Mouse (Mus musculus) megakaryocyte, embryonic 14.5 days (primary cell): ENCODE results near the gene Mvd.

Experiments used
- FLI1 ChIP-seq: IDR thresholded peaks from 2 replicates; pipeline ENCODE4 v1.6.1; 2012; ENCODE audit warnings: low read length, inconsistent platforms, mixed read lengths
- GATA1 ChIP-seq: IDR thresholded peaks from 3 replicates; pipeline ENCODE4 v1.6.1; 2012; ENCODE audit warnings: mixed read lengths, low read length, inconsistent platforms, borderline replicate concordance

- TF ChIP-seq GATA1 (no peak), FLI1 (no peak)
Measured at GRCm38 (mm10) chr8:122389357-122389756, 53.9 kb downstream of the Mvd start.
